Mouse (Mus musculus) ES-Bruce4 (cell line): Measurements from ENCODE around the gene Nrxn3. TPM values are rescaled to one million over a fixed set of nuclear protein-coding genes. Genes with fewer than 3 reads are reported as not detected.

ENCODE experiments used
- H3K27ac ChIP-seq: 2 replicates; pipeline ENCODE4 v1.5.1; 2012; ENCODE audit warnings: low read length, inconsistent platforms; ENCODE audit not compliant: insufficient read depth
- H3K27me3 ChIP-seq: 2 replicates; pipeline ENCODE4 v1.6.1; 2012; ENCODE audit warnings: mild to moderate bottlenecking, low read length, inconsistent platforms; ENCODE audit not compliant: control insufficient read depth, poor library complexity, insufficient read depth, severe bottlenecking
- H3K36me3 ChIP-seq: 2 replicates; pipeline ENCODE4 v1.6.1; 2012; ENCODE audit warnings: inconsistent platforms, mild to moderate bottlenecking, low read length, moderate library complexity; ENCODE audit not compliant: control insufficient read depth, poor library complexity, insufficient read depth, severe bottlenecking
- H3K4me1 ChIP-seq: one replicate; pipeline ENCODE4 v1.8.1; 2011; ENCODE audit warnings: low read length; ENCODE audit not compliant: control insufficient read depth, insufficient read depth
- H3K4me3 ChIP-seq: 2 replicates; pipeline ENCODE4 v1.5.1; 2011; ENCODE audit warnings: low read depth, mild to moderate bottlenecking, low read length
- H3K9ac ChIP-seq: 2 replicates; pipeline ENCODE4 v1.6.1; 2012; ENCODE audit warnings: low read depth, mild to moderate bottlenecking, inconsistent platforms; ENCODE audit not compliant: poor library complexity, severe bottlenecking
- H3K9me3 ChIP-seq: replicated peaks from 2 replicates; pipeline ENCODE4 v1.6.1; 2012; ENCODE audit warnings: mild to moderate bottlenecking, low read length, inconsistent platforms; ENCODE audit not compliant: control insufficient read depth, poor library complexity, insufficient read depth, severe bottlenecking
- CTCF ChIP-seq: IDR thresholded peaks from one replicate; pipeline ENCODE4 v1.8.1; 2011; ENCODE audit warnings: low read depth, low read length
- EP300 ChIP-seq: IDR thresholded peaks from 2 replicates; pipeline ENCODE4 v1.6.1; 2011; ENCODE audit warnings: low read depth, low read length; ENCODE audit not compliant: insufficient read depth
- POLR2A ChIP-seq: IDR thresholded peaks from one replicate; pipeline ENCODE4 v1.8.1; 2011; ENCODE audit warnings: low read length; ENCODE audit not compliant: insufficient read depth
- polyA plus RNA-seq: library from polyadenylated mRNA; stranded (reverse); fragments of >200 nt; gene quantifications from 2 replicates; pipeline ENCODE4 v1.2.4, GENCODE M21; 2011; ENCODE audit warnings: low read depth; ENCODE audit not compliant: missing spikeins, insufficient read depth, insufficient read length

Gene Nrxn3
- polyA plus RNA-seq, 1 experiment, result not detected

GRCm38 (mm10) chr12:90159911-90160310 is 1437.2 kb downstream of the Nrxn3 start:
- no peaks in the 10 kb centered on the region for H3K4me1 ChIP-seq
- H3K27me3 ChIP-seq, result no peaks in the 10 kb centered on the region
- no peak overlapping the region for H3K9ac ChIP-seq
- no peak for TF ChIP-seq EP300
- TF ChIP-seq CTCF, result no peak
- TF ChIP-seq POLR2A, result no peak
- H3K4me3 ChIP-seq, result no peak overlapping the region
- H3K27ac ChIP-seq, result no peak overlapping the region
- H3K9me3 ChIP-seq, result no peaks in the 10 kb centered on the region
- H3K36me3 ChIP-seq, result no peaks in the 10 kb centered on the region

GRCm38 (mm10) chr12:90166118-90166517 is 1443.4 kb downstream of the Nrxn3 start:
- Histone ChIP-seq H3K9ac (no peak overlapping the region), H3K4me1 (no peaks in the 10 kb centered on the region), H3K9me3 (no peaks in the 10 kb centered on the region), H3K4me3 (no peak overlapping the region), H3K27ac (no peak overlapping the region), H3K36me3 (no peaks in the 10 kb centered on the region), H3K27me3 (no peaks in the 10 kb centered on the region)
- TF ChIP-seq EP300 (no peak), CTCF (no peak)

GRCm38 (mm10) chr12:90181566-90181965 is 1458.9 kb downstream of the Nrxn3 start:
- H3K9ac ChIP-seq, result no peak overlapping the region

GRCm38 (mm10) chr12:90183021-90183420 is 1460.3 kb downstream of the Nrxn3 start:
- Histone ChIP-seq H3K27ac (no peak overlapping the region), H3K27me3 (no peaks in the 10 kb centered on the region), H3K36me3 (no peaks in the 10 kb centered on the region), H3K4me1 (no peaks in the 10 kb centered on the region), H3K9ac (no peak overlapping the region), H3K4me3 (no peak overlapping the region), H3K9me3 (no peaks in the 10 kb centered on the region)
- TF ChIP-seq POLR2A (no peak), CTCF (no peak), EP300 (no peak)

More at GRCm38 (mm10) chr12:90181566-90181965, 1458.9 kb downstream of the Nrxn3 start:
- no peaks in the 10 kb centered on the region for H3K9me3 ChIP-seq
- H3K4me3 ChIP-seq, result no peak overlapping the region
- H3K27ac ChIP-seq, result no peak overlapping the region
- H3K4me1 ChIP-seq, result no peaks in the 10 kb centered on the region
- TF ChIP-seq EP300 (no peak), CTCF (no peak), POLR2A (no peak)
- H3K36me3 ChIP-seq, result no peaks in the 10 kb centered on the region
- H3K27me3 ChIP-seq, result no peaks in the 10 kb centered on the region

GRCm38 (mm10) chr12:90196161-90196560 is 1473.5 kb downstream of the Nrxn3 start:
- Histone ChIP-seq H3K36me3 (no peaks in the 10 kb centered on the region), H3K27me3 (no peaks in the 10 kb centered on the region), H3K9ac (no peak overlapping the region), H3K9me3 (no peaks in the 10 kb centered on the region), H3K4me1 (no peaks in the 10 kb centered on the region), H3K27ac (no peak overlapping the region), H3K4me3 (no peak overlapping the region)
- no peak for TF ChIP-seq EP300
- TF ChIP-seq CTCF, result no peak
- TF ChIP-seq POLR2A, result no peak

- TF ChIP-seq EP300, result no peak
- no peak for TF ChIP-seq POLR2A
- TF ChIP-seq CTCF, result no peak
- no peak overlapping the region for H3K9ac ChIP-seq
- no peak overlapping the region for H3K27ac ChIP-seq
- no peaks in the 10 kb centered on the region for H3K4me1 ChIP-seq
- H3K27me3 ChIP-seq, result no peaks in the 10 kb centered on the region
- no peak overlapping the region for H3K4me3 ChIP-seq
- H3K9me3 ChIP-seq, result no peaks in the 10 kb centered on the region
- H3K36me3 ChIP-seq, result no peaks in the 10 kb centered on the region
Observed at GRCm38 (mm10) chr12:90197994-90198393, 1475.3 kb downstream of the Nrxn3 start.
